In the genomic region with DNA sequence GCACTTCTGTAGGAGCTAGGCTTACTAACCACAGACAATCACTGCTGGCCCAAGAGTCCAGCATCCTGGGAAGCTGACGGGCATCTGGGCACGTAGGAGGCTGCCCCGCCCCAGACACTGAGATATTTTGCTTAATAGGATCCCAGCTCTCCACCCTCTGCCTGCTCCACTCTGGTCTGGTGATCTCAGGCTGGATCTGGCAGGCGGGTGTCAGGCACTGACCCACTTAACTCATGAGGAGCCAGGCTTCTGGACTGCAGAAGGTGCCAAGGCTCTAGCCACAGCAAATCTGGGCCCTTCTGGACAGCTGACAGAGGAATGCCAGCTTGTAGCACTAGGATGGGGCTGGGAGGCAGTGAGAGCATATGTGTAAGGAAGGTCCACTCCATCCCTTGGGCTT, we compare ENCODE assay signal across 9 mouse cellular contexts. TPM values are rescaled to one million over a fixed set of nuclear protein-coding genes. Genes with fewer than 3 reads are reported as not detected.
A peak's percentile ranks its signal among the peaks of the same experiment; 100 is the strongest.
DNase-seq lines count a peak whose midpoint lies in the region; ATAC-seq and TF ChIP-seq lines count a peak whose summit lies in the region.
"Had no signal": no experiment of that assay in that cellular context is flagged by ENCODE, and none has a peak within 500 bp of the region (broad histone marks: within the 10 kb centered on the region; RNA-seq: fewer than 3 reads in every experiment).

No protein-coding gene starts in this region.

- no peak for DNase-seq in frontal cortex, postnatal 25 days (ENCODE audit: low spot score in 2 of 2)
- DNase-seq in kidney, adult 9 months: no peak
- DNase-seq in G1E (ENCODE audit: low spot score): no peak
- peak; percentile 87 to 89 for DNase-seq in cerebellum, postnatal 10 days
- no peak for DNase-seq in right cerebral cortex, postnatal 25 days

- H3K27me3 ChIP-seq in kidney, embryonic 15.5 days: no peaks in the 10 kb centered on the region
- H3K27me3 ChIP-seq in G1E (ENCODE audit: insufficient read depth, low read length): no peaks in the 10 kb centered on the region
- H3K27me3 ChIP-seq: liver, embryonic 12.5 days had no signal

- H3K9me3 ChIP-seq in kidney, embryonic 15.5 days (replicated peaks): no peaks in the 10 kb centered on the region
- H3K9me3 ChIP-seq in G1E (replicated peaks): no peaks in the 10 kb centered on the region
- H3K9me3 ChIP-seq: liver, embryonic 12.5 days had no signal

- no peak overlapping the region for H3K4me2 ChIP-seq in kidney, embryonic 15.5 days
- H3K4me2 ChIP-seq: liver, embryonic 12.5 days had no signal

- 79% methylated on average over 4 of the region's 4 CpGs for WGBS in kidney, embryonic 15.5 days

- peaks cover 88% of the 10 kb centered on the region for H3K36me3 ChIP-seq in kidney, embryonic 15.5 days
- H3K36me3 ChIP-seq in G1E (replicated peaks): peaks cover 85% of the 10 kb centered on the region

- no peak overlapping the region for H3K27ac ChIP-seq in kidney, embryonic 15.5 days
- H3K27ac ChIP-seq: liver, embryonic 12.5 days had no signal

- no peak for TF ChIP-seq CTCF in G1E (IDR thresholded peaks at IDR 0.05; ENCODE audit: low read depth, low read length)

- H3K4me3 ChIP-seq in kidney, embryonic 15.5 days (replicated peaks): no peak overlapping the region
- H3K4me3 ChIP-seq in G1E (ENCODE audit: low read depth, low read length): peak overlapping the region; percentile 13; the same call in 1 of the 2 replicates
- H3K4me3 ChIP-seq: liver, embryonic 12.5 days had no signal

- ATAC-seq in frontal cortex, adult (ENCODE audit: low TSS enrichment): peak; percentile 76
- no peak for ATAC-seq in kidney, embryonic 15.5 days (replicated peaks; ENCODE audit: low FRiP score)
- ATAC-seq in G1E (ENCODE audit: extremely low read depth, insufficient number of reproducible peaks, low FRiP score, poor library complexity, severe bottlenecking): no peak
- no peak for ATAC-seq in activated CD4-positive, CD25-positive, alpha-beta regulatory T cell, adult 4 months
- ATAC-seq: liver, embryonic 12.5 days had no signal

- peaks cover 14% of the 10 kb centered on the region for H3K4me1 ChIP-seq in kidney, embryonic 15.5 days
- H3K4me1 ChIP-seq in G1E (ENCODE audit: insufficient read depth, low read depth, low read length): peaks cover 92% of the 10 kb centered on the region

- 0 out of 2 replicates have a peak overlapping the region, but pooled peaks have one; percentile 9 for H3K9ac ChIP-seq in kidney, embryonic 15.5 days
- H3K9ac ChIP-seq: liver, embryonic 12.5 days had no signal

RNA-seq across cellular contexts. Expression of a gene that starts 7.7 kb away (rescaled TPM):
- polyA plus RNA-seq in kidney, embryonic 15.5 days (2015; fragmentation: Nextera tagmentation; extraction: Ambion mirVana): 16.2 and 19.3 TPM in 2 replicates
- 70.7 and 75.9 TPM in 2 replicates for total RNA-seq in G1E (2014; fragmentation: Nextera tagmentation)
- total RNA-seq in G1E (2017): 12.9 and 19.0 TPM in 2 replicates
- 233 and 256 TPM in 2 replicates for polyA plus RNA-seq in G1E (2012)
- polyA plus RNA-seq in activated CD4-positive, CD25-positive, alpha-beta regulatory T cell, adult 4 months (2017; shearing (Covaris generic)): 10 to 100 TPM; 10.8 to 10.9 TPM

RNA-seq across cellular contexts. Expression of a gene that starts 21.7 kb away (rescaled TPM):
- polyA plus RNA-seq in kidney, embryonic 15.5 days (2015; fragmentation: Nextera tagmentation; extraction: Ambion mirVana): 41.6 and 42.8 TPM in 2 replicates
- total RNA-seq in G1E (2014; fragmentation: Nextera tagmentation): 17.8 and 19.5 TPM in 2 replicates
- 72.6 and 72.9 TPM in 2 replicates for total RNA-seq in G1E (2017)
- polyA plus RNA-seq in G1E (2012): 143 and 177 TPM in 2 replicates
- polyA plus RNA-seq in activated CD4-positive, CD25-positive, alpha-beta regulatory T cell, adult 4 months (2017; shearing (Covaris generic)): 10 to 100 TPM; 22.0 to 33.8 TPM

RNA-seq across cellular contexts. Expression of a gene that starts 31.7 kb away (rescaled TPM):
- 45.0 and 47.5 TPM in 2 replicates for polyA plus RNA-seq in kidney, embryonic 15.5 days (2015; fragmentation: Nextera tagmentation; extraction: Ambion mirVana)
- total RNA-seq in G1E (2014; fragmentation: Nextera tagmentation): 162 and 172 TPM in 2 replicates
- total RNA-seq in G1E (2017): 35.4 and 42.0 TPM in 2 replicates
- 90.5 and 129 TPM in 2 replicates for polyA plus RNA-seq in G1E (2012)
- polyA plus RNA-seq in activated CD4-positive, CD25-positive, alpha-beta regulatory T cell, adult 4 months (2017; shearing (Covaris generic)): 10 to 100 TPM; 51.5 to 75.1 TPM

RNA-seq across cellular contexts. Expression of a gene that starts 37.4 kb away (rescaled TPM):
- 31.5 and 35.8 TPM in 2 replicates for polyA plus RNA-seq in kidney, embryonic 15.5 days (2015; fragmentation: Nextera tagmentation; extraction: Ambion mirVana)
- total RNA-seq in G1E (2014; fragmentation: Nextera tagmentation): 62.1 and 65.3 TPM in 2 replicates
- total RNA-seq in G1E (2017): 86.8 and 94.2 TPM in 2 replicates
- polyA plus RNA-seq in G1E (2012): 51.5 and 56.7 TPM in 2 replicates
- polyA plus RNA-seq in activated CD4-positive, CD25-positive, alpha-beta regulatory T cell, adult 4 months (2017; shearing (Covaris generic)): 10 to 100 TPM; 54.5 to 54.9 TPM

RNA-seq across cellular contexts. Expression of a gene that starts 37.6 kb away (rescaled TPM):
- 36.3 and 36.8 TPM in 2 replicates for polyA plus RNA-seq in kidney, embryonic 15.5 days (2015; fragmentation: Nextera tagmentation; extraction: Ambion mirVana)
- 53.4 and 70.4 TPM in 2 replicates for total RNA-seq in G1E (2014; fragmentation: Nextera tagmentation)
- 100 and 102 TPM in 2 replicates for total RNA-seq in G1E (2017)
- polyA plus RNA-seq in G1E (2012): 1.9 and 2.5 TPM in 2 replicates
- polyA plus RNA-seq in activated CD4-positive, CD25-positive, alpha-beta regulatory T cell, adult 4 months (2017; shearing (Covaris generic)): 10 to 100 TPM in 1 of 2 experiments, 1 to 10 TPM in 1; 7.4 to 10.6 TPM

Comparison
In these comparisons a context has a peak if more than half of its experiments do, and no peak if none do; other contexts are left out.
1. DNase-seq: peak in cerebellum, postnatal 10 days (2 of 2); none in frontal cortex, postnatal 25 days (0 of 2), kidney, adult 9 months (single experiment), G1E (single experiment) and right cerebral cortex, postnatal 25 days (single experiment).
2. RNA of a gene that starts 7.7 kb away (polyA plus RNA-seq): 233 to 256 TPM in G1E; 16.2 to 19.3 TPM in kidney, embryonic 15.5 days and 10.8 to 10.9 TPM in activated CD4-positive, CD25-positive, alpha-beta regulatory T cell, adult 4 months; every median in the first group is over 10 times any median in the second.